Mouse (Mus musculus): ENCODE measurements at regions not wholly inside any gene's neighbourhood (a gene's known extent, or its start where the extent isn't known, plus 50 kb on each side); places are given as distances from the start of the nearest gene placed in this dataset.

- TF ChIP-seq CTCF (IDR thresholded peaks at IDR 0.05 in 2 of 3, conservative IDR thresholded peaks at IDR 0.05 in 1 of 3; ENCODE audit: control insufficient read depth in 1 of 3, insufficient read depth in 1 of 3, low read depth in 2 of 3, low read length in 3 of 3, poor library complexity in 1 of 3, severe bottlenecking in 1 of 3) (no peak), ZNF384 (IDR thresholded peaks at IDR 0.05; ENCODE audit: low read depth, low read length) (no peak), EP300 (IDR thresholded peaks at IDR 0.05; ENCODE audit: low read depth in 1 of 2, low read length in 2 of 2) (no peak), MXI1 (IDR thresholded peaks at IDR 0.05; ENCODE audit: low read depth, low read length) (no peak)
Observed at GRCm38 (mm10) chr2:48082120-48082799, 731.6 kb upstream of the Acvr2a start.

Measured in MEL (cell line).